Mouse (Mus musculus) left cerebral cortex, adult 8-10 months (tissue): ENCODE data around the gene Ehd4. TPM values are rescaled to one million over a fixed set of nuclear protein-coding genes. Genes with fewer than 3 reads are reported as not detected.

Experiments
- DNase-seq, 2 experiments: peaks; one replicate each; pipeline ENCODE4 v3.0.0; 2022; ENCODE audit warnings: low spot score in 2 of 2
- total RNA-seq, 4 experiments: library from RNA; stranded (reverse); gene quantifications; 2 replicates each; pipeline ENCODE4 v1.2.4; 2022

Gene Ehd4
- total RNA-seq, 4 experiments from 2014 or later = 13.5 to 20.3 (median 16.0) TPM

DNA sequence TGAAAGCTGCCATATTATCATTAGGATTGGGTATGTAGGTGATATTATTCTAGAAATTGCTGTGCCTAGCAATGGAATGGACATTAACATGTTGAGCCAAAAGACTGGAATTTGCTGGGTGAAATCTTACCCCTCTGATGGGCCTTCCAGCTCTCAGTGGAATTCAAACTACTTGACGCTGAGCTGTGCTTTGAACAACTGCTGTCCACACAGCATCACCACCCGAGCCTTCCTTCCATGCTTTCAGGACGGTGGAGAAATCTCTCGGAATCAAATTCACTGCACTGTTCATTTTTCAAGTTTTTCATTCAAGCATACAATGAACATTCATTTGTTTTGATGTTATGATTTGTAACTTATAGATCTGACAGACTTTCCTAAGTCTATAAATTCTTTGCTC lies 10.0 kb downstream of the Ehd4 start:
- no peak for DNase-seq

DNA sequence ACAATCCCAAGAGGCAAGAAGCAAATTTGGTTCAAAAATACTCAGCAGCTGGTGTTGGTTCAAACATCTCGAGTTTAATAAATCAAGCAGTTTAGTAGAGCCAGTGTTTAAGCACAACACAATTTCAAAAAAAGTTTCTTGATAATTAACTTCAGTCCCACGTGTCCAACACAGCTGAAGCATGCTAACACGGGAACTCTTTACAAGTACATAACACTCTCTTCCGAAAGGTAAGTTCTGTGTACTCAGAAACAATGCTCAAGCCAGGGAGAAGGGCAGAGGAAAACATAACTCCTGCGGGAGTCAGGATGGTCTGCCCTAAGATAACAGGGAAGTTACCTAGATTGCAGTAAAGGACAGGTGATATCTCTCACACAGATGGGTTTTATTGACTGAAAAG lies 12.1 kb downstream of the Ehd4 start:
- no peak for DNase-seq

DNA sequence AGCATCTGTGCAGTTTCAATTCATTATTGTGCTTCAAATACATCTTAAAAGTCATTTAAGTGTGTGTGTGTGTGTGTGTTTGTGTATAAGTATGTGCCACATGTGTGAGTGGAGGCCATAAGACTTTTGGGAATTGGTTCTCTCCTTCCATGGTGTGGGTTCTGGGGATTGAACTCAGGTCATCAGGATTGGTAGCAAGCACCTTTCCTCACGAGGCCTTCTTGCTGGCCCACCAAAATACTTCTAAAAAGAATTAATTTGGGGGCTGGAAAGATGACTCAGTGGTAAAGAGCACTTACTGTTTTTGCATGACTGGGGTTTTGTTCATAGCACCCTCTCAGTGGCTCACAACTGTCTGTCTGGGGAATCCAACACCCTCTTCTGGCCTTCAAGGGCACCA lies 12.7 kb downstream of the Ehd4 start:
- no peak for DNase-seq

DNA sequence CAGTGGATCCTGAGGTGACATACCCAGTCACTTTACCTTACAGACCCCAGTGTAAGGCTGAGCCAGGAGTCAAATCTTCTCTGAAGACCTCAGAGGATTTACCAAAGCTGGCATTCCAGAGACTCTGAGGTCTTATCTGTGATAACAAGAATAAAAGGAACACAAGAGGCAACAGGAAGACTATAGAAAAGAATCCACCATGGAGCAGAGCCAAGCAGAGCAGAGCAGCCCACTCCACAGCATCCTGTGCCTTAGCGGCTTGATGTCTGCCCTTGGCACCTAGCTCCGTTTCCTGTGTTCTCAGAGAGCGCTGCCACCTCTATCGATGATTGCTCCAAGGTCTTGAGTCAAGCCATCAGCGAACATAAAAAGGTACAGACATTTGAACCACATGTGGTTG lies 14.1 kb downstream of the Ehd4 start:
- DNase-seq = no peak

DNA sequence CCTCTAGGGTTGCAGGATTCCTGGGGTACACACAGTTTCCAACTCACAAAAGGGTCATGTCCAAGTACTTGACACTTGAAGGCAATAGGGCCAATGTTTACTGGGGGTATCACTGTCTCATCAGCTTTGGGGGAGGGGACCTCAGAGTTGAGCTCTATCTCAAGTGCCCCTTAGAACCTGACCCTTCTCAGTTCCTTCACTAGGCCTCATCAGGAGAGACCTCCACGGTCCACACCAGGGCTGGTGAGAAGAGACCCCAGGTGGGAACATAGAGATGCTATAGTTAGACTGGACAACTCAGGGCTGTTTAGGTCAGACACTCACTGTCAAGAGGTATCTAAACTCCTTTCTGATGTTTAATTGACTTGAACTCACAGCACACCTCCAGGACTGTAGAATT lies 15.3 kb downstream of the Ehd4 start:
- no peak for DNase-seq

DNA sequence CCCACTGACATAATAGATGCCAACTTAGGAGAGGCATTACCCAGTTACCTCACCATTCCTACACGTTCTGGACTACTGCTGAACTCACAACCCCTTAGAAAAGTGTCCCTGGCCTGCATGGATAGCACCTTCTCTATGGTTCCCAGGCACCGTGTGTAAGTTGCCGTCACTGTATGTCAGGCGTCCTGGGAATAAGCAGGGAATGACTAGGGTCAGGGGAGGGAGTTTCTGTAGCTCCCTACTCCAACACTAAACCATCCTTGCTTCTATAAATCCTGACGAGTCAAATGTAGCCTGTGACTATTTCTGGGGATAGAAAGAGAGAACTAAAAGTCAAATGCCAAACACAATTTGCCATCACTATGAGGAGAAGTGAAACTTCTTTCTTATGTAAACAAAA lies 17.1 kb downstream of the Ehd4 start:
- no peak for DNase-seq

DNA sequence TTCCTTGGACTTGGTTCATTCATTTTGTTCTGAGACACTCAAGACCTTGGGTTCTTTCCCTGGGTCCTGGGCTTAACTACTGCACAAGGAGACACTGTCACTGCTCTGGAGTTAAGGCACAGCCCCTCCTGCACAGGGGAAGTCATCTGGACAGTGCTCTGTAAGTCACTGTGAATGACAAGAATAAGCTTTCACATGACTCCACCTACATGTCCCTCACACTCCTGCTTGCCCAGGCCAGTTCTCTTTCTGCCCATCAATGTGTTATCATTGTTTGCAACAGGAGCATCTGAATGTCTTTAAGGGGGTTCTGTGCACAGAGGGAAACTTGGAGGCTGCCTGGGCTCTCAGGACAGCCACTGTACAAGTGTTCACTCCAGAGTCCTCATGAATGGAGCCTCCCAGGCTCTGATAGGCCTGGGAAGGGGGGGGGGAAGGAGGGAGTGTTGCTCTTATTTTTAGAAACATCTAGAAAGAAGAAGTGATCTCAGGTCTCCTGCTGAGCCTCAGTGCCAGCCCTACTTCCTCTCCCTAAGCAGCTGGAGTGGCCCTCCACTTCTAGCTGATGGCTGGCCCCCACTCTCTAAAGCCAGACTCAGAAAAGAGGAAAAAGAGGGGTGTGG lies 19.8 kb downstream of the Ehd4 start:
- DNase-seq = no peak

DNA sequence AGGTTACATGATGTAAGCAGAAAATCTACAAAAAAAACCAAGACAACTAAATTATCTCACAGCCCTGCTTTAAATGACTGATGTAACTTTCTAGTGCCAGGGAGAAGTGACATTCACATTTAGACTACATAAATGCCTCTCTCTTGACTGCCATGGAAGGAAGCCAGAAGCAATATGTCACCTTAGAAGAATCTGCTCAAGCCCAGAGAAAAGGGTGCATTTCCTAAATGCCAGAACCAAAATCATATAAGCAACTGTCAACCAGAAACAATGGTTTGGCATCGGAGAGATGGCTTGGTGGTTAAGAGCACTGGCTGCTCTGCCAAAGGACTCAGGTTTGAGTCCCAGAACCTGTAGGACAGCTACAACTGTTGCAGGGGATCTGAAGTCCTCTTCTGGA lies 22.5 kb downstream of the Ehd4 start:
- no peak for DNase-seq

DNA sequence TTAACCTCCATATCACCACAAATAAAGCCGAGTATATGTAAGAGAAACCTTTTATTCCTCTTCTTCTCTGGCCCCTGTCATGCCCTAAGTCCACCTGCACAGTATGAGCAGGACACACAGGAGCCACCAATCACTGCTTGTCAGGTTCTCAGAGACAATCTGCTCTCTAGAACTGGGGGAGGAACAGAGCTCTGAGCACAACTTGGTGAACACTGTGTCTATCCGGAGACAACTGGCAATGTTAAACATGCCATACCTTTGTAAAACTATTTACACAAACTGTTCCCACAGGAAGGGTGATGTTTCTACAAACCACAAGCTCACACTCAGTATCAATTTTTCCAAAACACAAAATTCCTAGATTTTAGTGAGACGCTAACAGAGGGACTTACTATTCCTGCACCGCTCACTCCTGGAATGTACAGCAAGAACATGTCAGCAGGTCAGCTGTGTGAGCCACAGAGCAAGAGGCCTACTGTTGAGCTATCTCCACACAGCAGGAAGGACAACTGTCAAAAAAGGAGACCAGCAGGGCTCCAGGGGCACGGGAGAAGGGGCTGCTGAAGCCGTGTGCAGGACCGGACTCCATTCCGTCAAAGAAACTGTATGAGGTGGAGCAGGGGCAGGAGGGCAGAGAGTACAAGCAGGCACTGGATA lies 25.0 kb downstream of the Ehd4 start:
- no peak for DNase-seq

DNA sequence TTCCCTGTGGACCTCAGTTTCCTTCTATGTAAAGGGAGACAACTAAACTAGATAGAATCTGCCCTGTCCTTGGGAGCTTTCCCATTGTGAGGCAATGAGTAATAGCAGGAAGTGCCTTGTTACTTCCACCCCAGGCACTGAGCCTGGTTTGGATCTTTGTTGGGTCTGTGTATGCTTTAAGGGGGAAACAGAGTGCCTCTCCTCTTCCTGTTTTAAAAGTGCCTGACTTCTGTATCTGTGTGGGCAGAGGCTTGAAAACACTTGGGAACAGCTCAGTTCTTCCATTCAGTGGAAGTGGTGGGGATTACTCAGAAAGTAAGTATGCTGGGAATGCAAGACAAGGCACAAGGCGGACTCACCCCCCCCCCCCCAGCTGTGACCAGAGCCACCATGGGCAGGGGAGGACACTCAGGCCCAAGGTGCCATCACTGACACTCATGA lies 25.8 kb downstream of the Ehd4 start:
- DNase-seq = no peak

DNA sequence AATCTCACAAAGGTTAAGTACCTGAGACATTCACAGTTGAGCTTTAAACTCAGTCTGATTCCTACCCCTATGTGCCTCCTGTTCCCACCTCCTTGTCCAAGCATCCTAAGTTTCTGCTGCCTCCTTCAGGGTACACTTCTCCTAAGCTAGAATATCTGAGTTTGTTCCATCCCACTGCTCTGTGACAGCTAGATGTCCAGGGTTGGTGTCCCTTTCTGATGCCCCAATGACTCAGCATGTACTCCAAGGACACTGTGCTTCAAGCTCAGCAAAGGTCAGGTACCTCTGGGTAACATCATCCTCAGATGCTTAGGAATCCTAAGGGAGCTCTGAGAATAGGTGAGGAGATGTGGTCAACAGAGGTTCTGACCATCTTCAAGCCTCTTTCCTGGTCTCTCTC lies 26.4 kb downstream of the Ehd4 start:
- no peak for DNase-seq

DNA sequence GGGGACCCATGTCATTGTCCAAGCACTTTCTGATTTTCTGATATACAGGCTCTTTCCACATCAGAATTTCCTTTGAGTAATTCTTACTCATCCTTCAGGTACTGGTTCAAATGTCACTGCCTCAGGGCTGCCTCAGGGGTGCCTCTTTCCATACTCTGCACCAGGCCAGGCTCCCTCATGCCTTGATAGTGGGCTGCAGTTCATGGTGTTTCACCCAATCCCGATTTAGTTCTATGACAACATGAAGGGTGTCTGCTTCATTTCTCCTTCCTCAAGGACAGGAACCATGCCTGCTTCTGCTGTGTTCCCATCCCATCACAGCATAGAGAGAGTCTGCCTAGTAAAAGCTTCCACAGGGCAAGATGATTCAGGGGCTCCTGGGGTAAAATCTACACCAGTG lies 27.5 kb downstream of the Ehd4 start:
- DNase-seq = no peak

DNA sequence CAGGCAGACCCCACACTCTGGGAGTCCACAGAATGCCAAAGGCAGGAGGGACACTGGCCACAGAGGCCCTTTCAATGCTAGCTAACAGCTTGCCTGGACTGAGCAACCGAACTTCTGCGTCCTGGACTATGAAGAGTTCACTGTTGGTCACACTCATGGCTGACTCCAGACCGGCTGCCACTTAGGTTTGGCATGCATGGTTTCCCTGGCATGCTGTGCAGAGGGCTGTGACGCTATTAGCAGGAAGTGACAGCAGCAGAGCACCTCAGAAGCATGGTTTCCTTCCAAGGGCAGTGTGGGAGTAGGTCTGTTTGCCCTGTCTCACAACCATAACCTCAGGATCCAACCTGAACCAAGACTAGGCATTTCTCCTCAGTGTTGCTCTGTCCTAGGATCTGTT lies 28.0 kb downstream of the Ehd4 start:
- no peak for DNase-seq

DNA sequence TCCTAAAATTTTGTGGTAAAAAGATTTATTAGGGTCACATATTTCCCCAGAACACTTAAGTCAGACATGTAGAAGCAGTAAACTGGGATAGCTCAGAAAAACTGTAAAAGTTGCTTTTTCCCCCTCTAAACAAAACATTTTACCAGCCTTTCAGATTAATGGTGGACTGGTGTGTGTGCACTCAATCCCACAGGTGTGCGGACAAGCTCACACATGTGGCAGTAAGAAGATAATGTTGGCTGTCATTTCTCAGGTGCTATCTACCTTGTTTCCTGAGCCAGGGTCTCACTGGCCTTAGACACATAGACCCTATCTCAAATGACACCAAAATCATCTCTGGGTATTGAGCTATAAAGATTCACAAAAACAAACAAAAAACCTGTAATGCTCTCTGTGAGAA lies 28.9 kb downstream of the Ehd4 start:
- no peak for DNase-seq

DNA sequence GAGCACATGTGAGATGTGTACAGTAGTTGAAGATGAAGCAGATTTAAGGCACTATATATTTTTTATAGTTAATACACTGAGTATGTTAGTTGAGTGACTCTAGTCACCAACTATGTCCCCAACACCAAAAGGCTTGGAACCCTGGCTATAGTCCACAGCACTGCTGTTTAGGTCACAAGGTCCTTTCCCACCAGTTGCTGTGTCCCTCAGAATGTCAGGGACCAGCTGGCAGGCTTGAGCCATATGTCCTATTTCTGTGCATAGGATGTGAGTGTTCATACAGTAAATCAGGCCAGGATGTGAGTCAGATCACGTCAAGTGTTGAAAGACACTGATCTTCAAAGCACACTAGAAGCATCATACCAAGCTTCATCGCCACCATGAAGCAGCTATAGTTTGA lies 29.5 kb downstream of the Ehd4 start:
- no peak for DNase-seq

DNA sequence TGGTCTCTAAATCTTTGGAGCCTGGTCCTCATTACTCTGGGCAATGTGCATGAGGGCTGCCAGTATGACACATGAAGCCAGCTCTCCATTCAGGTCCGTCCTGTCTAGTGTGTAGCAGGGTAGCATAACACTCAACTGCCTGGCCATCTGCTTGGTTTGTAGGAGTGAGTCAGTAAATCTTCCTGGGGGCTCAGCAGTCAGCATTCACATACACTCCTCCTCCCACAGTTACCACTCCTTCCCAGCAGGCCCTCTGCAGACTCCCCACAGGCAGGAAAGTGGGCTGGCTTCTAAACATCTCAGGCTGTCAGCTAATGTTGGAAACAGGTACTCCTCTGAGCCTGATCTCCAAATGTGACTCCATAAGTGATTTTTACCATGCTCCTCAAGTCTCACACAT lies 30.3 kb downstream of the Ehd4 start:
- peak in 1 of 2 experiments; percentile 24 for DNase-seq

DNA sequence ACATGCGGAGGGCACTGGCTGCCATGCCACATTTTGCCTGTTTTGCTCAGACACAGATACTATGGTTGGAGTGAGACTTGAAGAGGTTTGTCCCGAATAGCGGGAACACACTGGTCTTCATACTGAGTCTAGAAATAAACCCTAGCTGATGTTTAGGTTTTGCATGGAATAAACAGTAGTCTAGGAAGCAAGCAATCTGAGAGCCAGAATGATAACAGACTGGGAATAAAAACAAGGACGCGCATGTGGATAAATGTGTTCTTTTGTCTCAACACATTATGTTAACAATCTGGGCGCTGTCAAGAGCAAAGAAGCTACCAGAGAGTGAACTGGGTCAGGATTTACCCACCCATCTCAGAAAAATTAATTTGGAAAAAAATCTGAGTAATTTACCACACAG lies 31.4 kb downstream of the Ehd4 start:
- DNase-seq = no peak

DNA sequence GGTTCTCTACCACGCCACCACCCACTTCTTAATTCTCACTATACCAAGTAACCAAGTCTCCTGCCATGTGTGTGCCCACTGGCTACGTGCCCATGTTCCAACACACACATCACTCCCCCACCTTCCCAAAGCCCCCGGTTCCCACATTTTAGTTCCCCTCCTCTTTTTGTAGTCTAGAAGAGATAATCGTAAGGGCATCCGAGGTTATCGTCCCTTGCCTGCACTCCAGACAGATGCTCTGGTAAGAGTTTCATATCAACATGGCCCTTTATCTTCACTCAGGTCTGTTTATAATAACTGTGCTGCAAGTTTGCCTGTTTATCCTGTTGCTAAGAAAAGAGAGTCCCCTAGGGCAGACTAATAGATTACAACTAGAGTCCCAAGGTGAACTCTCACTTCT lies 37.1 kb downstream of the Ehd4 start:
- no peak for DNase-seq

DNA sequence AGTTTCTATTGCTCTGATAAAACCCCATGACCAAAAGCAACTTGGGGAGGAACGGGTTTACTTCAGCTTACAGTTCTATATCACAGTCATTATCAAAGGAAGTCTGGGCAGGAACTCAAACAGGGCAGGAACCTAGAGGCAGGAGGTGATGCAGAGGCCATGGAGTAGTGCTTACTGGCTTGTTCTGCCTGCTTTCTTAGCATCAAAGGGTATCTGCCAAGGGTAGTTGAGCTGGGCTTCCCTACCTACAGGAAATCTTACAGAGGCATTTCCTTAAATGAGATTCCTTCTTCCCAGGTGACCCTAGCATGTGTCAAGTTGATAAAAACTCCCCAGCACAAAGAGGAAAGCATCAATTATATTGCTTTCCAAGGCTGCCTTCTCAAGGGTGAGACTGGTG lies 38.0 kb downstream of the Ehd4 start:
- DNase-seq = no peak

DNA sequence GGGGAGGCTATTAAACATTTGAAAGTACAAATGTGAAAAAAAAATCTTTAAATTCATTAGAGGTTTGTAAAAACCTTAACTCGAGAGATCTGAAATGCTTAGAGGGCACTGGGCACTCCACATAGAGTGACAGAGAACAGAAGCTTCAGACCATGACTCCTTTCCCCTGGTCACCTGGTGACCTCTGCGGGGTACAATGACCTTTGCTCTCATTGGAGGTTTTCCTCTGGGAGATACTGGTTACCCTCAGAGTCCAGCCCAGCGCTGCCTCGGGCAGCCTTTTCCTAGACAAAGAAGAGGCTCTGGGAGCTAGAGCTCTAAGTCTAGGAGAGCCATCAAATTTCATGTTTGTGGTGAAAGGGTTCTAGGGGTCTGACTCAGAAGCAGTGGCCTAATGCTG lies 39.4 kb downstream of the Ehd4 start:
- no peak for DNase-seq

DNA sequence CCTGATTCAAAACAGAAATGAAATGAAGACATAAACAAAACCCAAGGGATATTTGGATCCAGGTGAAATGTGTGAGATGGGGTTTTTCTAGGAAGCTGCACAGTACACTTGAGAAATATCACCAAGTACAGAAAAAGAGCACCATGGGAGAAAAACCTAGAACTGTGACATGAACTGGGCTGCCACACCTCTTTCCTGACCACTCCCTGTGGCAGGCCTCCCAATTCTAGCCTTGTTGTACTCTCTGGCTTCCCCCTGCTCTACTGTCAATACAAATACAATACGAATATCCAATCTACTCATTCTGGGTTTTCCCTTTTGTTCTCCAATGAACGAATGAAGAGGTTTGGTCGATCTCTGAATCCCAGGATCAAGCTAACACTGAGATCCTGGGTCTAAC lies 40.4 kb downstream of the Ehd4 start:
- no peak for DNase-seq

DNA sequence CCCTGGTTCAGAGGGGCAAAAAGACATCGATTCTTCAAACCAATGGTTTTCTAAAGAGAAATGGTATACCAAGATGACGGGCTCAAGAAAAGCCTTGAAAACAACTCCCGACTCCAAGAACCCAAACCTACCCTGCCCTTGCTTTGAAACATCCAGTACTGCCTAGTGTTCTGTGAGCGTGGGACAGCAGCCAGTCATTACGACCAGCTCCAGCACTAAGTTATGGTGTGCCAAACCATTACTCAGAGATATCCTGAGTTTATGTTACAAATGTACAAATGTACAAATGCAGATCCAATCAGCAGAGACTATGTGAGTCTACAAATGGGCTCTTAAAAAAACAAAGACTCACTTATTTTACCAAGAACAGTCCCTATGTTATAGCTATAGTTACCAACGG lies 40.9 kb downstream of the Ehd4 start:
- no peak for DNase-seq

DNA sequence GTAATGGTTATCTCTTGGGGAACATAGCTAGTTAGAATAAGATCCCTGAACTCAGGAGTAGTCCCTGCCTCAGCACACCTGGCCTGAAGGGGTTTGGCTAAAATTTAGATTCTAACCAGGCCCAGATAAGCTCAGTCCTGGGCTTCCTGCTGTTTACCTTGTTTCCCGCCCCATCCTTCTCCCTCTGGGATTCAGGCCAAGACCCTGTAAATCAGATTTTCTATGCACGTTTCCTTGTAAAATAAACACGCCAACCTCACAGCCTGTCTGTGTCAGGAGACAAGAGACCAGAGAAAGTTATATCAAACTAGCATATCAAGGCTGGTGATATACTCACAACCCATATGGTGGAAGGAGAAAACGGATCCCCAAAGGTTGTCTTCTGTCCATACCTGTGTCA lies 42.8 kb downstream of the Ehd4 start:
- DNase-seq = no peak

DNA sequence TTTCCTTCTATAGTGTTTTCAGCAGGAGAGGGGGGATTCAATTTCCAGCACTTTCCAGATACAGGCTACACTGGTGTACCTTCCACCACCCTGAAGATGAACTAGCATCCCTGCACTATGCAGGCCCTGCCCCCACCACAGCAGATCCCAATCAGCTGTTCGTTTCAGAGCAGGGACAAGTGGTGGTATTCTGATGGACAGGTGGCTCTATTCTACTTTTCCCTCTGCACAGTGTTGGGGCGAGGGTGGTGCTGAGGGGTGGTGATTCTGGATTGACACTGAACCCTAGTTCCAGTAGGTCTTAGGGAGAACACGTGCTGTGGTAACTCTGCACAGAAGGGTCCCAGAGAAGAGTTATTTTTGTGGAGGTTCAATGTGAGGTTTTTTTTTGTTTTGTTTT lies 43.2 kb downstream of the Ehd4 start:
- DNase-seq = no peak
